Mouse (Mus musculus) kidney, adult 9 months (tissue): ENCODE results near the gene Irf2bp1.

Source experiments
- DNase-seq: peaks from one replicate; pipeline ENCODE4 v3.0.0; 2022

Gene Irf2bp1

GRCm38 (mm10) chr7:19001066-19001806 is 2.6 kb upstream of the Irf2bp1 start:
- DNase-seq: peak; percentile 67

- DNase-seq: no peak
Measured at GRCm38 (mm10) chr7:19001807-19002085, 2.1 kb upstream of the Irf2bp1 start.

- no peak for DNase-seq
Measured at GRCm38 (mm10) chr7:19002115-19002514, 1.7 kb upstream of the Irf2bp1 start.

GRCm38 (mm10) chr7:19002848-19003498 is 871 bp upstream of the Irf2bp1 start:
- peak; percentile 92 for DNase-seq

- DNase-seq: no peak
Measured at GRCm38 (mm10) chr7:19004631-19005079, 811 bp downstream of the Irf2bp1 start.

- DNase-seq: no peak
Measured at GRCm38 (mm10) chr7:19005417-19006121, 1.7 kb downstream of the Irf2bp1 start.

- peak; percentile 95 for DNase-seq
Measured at GRCm38 (mm10) chr7:19006476-19006875, 2.6 kb downstream of the Irf2bp1 start.

- DNase-seq: peak; percentile 48
Measured at GRCm38 (mm10) chr7:19007026-19007977, 3.5 kb downstream of the Irf2bp1 start.

GRCm38 (mm10) chr7:19010581-19010980 is 6.7 kb downstream of the Irf2bp1 start:
- DNase-seq: no peak

GRCm38 (mm10) chr7:19012025-19012621 is 8.3 kb downstream of the Irf2bp1 start:
- DNase-seq: no peak

- no peak for DNase-seq
Measured at GRCm38 (mm10) chr7:19012882-19013281, 9.0 kb downstream of the Irf2bp1 start.

- DNase-seq: no peak
Measured at GRCm38 (mm10) chr7:19014452-19014851, 10.6 kb downstream of the Irf2bp1 start.

- DNase-seq: no peak
Measured at GRCm38 (mm10) chr7:19016042-19016441, 12.2 kb downstream of the Irf2bp1 start.

GRCm38 (mm10) chr7:19017909-19018308 is 14.1 kb downstream of the Irf2bp1 start:
- DNase-seq: no peak

- DNase-seq: no peak
Measured at GRCm38 (mm10) chr7:19021048-19021447, 17.2 kb downstream of the Irf2bp1 start.

- no peak for DNase-seq
Measured at GRCm38 (mm10) chr7:19022189-19022958, 18.5 kb downstream of the Irf2bp1 start.

- DNase-seq: peak; percentile 46
Measured at GRCm38 (mm10) chr7:19023357-19023814, 19.5 kb downstream of the Irf2bp1 start, which contains the start of gene Foxa3. TSS of gene Foxa3 (minus strand) at chr7:19023538.

GRCm38 (mm10) chr7:19024096-19024506 is 20.3 kb downstream of the Irf2bp1 start, which contains the start of gene Sympk:
TSS of gene Sympk (plus strand) at chr7:19024377.
- DNase-seq: peak; percentile 96

- peak; percentile 49 for DNase-seq
Measured at GRCm38 (mm10) chr7:19024581-19025255, 20.9 kb downstream of the Irf2bp1 start.

- DNase-seq: no peak
Measured at GRCm38 (mm10) chr7:19028067-19028466, 24.2 kb downstream of the Irf2bp1 start.
